Mouse (Mus musculus) C2C12 (cell line): Measurements from ENCODE around the gene Trip6.

Source experiments
- CEBPB ChIP-seq: IDR thresholded peaks from one replicate; pipeline ENCODE4 v1.6.1; 2011; ENCODE audit warnings: low read depth, mild to moderate bottlenecking, control low read depth, moderate library complexity
- CTCF ChIP-seq: IDR thresholded peaks from one replicate; pipeline ENCODE4 v1.5.1; 2011; ENCODE audit not compliant: control insufficient read depth, insufficient read depth, insufficient read length
- FOSL1 ChIP-seq: IDR thresholded peaks from one replicate; pipeline ENCODE4 v1.8.0; 2011; ENCODE audit warnings: mild to moderate bottlenecking, low read length; ENCODE audit not compliant: poor library complexity, insufficient read depth, severe bottlenecking
- MAX ChIP-seq: IDR thresholded peaks from one replicate; pipeline ENCODE4 v1.6.1; 2011; ENCODE audit warnings: mild to moderate bottlenecking, control low read depth
- MYOG ChIP-seq: IDR thresholded peaks from one replicate; pipeline ENCODE4 v1.6.1; 2011; ENCODE audit not compliant: control insufficient read depth, insufficient read length; ENCODE audit errors: extremely low read depth
- USF1 ChIP-seq: IDR thresholded peaks from one replicate; pipeline ENCODE4 v1.6.1; 2011; ENCODE audit warnings: low read depth, mild to moderate bottlenecking, control low read depth, moderate library complexity

DNA sequence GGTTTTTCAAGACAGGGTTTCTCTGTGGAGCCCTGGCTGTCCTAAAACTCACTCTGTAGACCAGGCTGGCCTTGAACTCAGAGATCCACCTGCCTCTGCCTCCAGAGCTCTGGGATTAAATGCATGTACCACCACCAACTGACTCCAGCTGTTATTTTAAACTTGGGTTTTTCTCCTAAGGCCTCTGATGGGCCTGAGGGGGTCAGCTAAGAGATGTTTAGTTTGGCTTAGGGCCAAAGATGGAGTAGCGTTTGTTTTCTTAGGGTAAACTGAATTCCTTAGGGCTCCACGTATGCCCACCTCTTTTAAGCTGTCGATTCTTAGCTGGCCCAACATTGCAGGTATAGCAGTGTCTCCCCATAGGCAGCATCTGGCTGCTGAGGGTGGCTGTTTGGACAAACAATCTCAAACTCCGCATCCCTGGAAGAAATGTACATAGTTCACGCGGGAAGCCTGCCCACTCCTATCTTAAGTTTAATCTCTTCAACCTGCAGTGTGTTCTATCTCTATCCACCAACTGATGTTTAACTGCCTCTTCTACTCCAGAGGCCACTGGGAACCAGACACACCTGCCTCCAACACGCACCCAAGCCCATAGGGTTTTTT is 28.3 kb upstream of the Trip6 start:
- no peak for TF ChIP-seq CTCF
- no peak for TF ChIP-seq USF1
- TF ChIP-seq MYOG: no peak
- no peak for TF ChIP-seq CEBPB
- no peak for TF ChIP-seq FOSL1
- TF ChIP-seq MAX: no peak
